Mouse (Mus musculus) lung, postnatal 36 days (tissue): ENCODE measurements around the gene Raet1e.
"Not testable (repeated sequence)": the region's sequence is repeated elsewhere in the genome, so short reads cannot be mapped to it uniquely, and the experiment has no call there.

Source experiments
- DNase-seq: peaks from one replicate; pipeline ENCODE4 v3.0.0; 2022; ENCODE audit warnings: mixed read lengths

Gene Raet1e

GRCm38 (mm10) chr10:22158310-22158999 lies at the start of gene Raet1e, which contains the start of gene H60b:
Gene Raet1e (plus strand): TSS chr10:22158569.
Gene H60b (plus strand): TSS chr10:22158586.
- DNase-seq = peak; percentile 87

GRCm38 (mm10) chr10:22140665-22141280 lies 17.6 kb upstream of the Raet1e start:
- DNase-seq = peak; percentile 91

DNA sequence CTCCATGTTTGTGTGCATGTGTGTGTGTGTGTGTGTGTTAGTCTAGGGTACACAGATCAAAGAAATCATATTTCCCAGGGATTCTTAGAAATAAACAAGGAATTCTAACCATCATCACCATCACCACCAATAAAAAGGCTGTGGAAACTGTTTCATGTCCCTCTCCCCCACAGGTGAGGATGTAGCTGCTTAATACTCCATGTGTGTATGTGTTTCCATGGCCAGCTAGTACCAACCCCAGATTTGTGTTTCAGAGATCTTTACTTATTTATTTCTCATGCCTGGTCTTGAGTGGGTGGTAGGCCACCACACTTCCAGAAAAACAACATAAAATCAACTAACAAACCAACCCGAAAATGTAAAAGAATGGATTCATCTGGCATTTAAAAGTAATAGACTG lies 16.2 kb upstream of the Raet1e start:
- not testable (repeated sequence) for DNase-seq

- DNase-seq = no peak
Observed at GRCm38 (mm10) chr10:22142926-22143325, 15.4 kb upstream of the Raet1e start.

DNA sequence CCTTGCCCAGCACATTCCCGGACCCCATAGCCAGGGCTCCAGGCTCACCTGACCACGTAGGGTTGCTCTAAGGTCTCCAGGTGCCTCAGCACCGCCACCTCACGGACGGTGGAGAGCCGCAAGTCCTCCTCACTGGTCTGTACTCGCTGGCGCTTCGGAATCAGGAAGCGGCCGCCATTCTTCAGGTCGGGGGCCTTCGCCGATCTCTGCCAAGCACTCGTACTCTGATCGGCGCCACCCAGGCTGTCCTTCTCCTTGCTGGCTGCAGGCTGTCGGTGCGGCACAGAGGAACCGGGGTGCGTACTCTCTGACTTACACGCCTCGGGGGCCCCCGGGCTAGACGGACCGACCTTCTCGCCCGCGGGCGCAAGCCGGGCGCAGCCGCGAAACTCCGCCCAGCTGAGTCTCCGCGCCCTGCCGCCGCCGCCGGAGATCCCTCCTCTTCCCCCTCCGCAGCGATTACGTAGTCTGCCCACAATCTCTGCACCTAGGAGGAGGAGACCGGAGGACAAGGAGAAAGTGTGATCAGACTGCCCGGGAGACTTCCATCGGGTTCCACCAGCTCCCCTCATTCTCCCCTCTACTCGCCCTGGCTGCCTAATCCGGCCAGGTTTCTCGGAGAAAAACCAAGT lies 9.8 kb upstream of the Raet1e start:
- peak; percentile 87 for DNase-seq

- no peak for DNase-seq
Observed at GRCm38 (mm10) chr10:22149073-22149690, 9.2 kb upstream of the Raet1e start, which contains the start of gene E030030I06Rik. Gene E030030I06Rik (minus strand): TSS chr10:22149270.

- DNase-seq = no peak
Observed at GRCm38 (mm10) chr10:22149691-22150465, 8.5 kb upstream of the Raet1e start.

- DNase-seq = no peak
Observed at GRCm38 (mm10) chr10:22150593-22150992, 7.8 kb upstream of the Raet1e start.

DNA sequence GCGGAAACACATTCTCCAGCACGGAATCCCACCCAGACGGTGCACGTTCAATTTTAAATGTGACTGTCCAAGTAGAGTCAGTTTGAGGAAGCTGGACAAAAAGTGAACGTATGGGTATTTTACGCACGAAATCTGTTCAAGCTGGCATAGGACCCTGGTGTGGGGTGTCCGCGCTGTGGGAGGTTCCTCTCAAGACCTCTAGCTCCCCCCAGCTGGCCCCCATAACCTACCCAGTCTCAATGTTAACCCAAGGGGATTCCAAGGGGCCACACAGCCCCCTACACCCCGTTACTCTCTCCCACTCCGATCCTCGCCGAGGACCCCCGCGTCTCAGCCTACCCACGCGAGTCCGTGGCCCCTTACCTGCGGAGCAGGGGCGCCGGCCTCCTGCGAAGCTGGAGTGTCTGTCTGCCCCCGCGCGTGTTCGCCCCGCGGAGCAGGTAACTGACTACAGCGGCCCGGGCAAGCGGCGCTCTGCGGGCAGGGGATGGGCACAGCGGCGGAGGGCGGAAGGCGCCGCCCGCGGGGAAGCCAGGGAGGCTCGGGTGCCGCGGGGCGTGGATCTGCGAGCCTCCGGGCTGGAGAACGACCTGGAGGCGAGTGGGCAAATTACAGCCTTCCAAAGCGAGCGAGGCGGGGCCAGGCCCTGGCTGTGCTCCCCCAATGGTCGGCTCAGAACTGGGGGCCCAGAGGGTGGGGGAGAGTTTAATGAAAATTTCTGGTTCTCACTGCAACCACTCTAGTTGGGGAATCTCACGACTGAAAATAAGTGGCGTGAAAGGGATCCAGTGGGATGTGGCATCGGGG lies 7.1 kb upstream of the Raet1e start:
- DNase-seq = not testable (repeated sequence)

DNA sequence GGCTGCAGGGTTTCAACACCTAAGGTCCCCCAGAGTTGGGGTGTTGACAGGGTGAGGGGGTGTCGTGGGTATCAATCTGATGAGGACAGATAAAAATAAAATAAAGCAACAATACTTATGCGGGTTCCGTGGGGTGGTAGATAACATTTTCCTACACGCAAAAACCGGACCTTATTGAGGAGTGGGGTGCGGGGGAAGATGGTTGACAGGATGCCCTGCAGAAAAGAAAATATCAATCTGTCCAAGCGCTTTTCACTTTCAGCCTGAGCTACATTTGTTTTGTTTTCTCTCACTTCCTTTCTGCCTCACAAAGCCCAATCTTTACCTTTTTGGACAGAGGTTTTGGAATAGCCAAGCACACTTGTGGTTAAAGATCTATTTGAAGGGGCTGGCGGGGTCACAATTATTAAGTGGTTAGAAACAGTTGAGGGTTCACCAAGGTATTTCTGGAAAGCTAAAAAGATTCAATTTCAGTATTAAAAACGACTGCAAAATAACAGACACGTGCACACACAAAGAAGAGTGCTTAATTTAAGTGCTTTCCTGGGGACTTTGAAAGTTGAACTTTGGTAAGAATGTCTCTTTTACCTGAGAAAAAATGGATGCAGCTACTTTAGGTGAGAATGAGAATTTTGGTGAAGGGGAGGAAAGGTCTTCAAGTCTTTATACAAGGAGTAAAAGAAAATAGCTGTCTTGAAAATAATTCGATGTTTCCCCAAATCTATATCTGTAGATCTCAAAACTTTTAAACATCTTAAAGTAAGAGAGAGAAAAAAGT lies 6.3 kb upstream of the Raet1e start:
- DNase-seq = not testable (repeated sequence)

DNA sequence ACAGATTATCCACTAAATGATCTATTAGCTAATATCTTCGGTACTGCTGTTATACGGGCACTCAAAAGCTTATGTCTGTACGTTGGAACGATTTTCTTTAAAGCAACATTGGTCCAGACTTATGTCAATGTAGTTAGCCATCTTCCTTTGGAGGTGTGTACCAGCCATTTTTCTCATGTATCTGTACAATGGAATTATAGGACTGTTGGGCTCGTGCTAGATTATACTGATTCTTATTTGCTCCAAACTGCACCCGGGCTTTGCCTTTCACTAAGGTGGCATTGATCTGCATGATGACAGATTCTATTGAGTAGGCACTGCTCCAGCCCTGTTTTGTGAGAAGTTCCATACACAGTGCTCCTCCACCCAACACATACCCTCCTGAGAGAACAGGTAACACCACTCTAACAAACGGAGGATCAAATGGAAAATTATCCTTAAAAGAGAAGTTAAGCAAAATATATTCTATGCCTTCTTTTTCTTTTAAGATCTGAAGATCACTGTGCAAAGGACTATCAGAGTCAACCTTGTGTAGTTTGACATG lies 5.2 kb upstream of the Raet1e start:
- DNase-seq = not testable (repeated sequence)

DNA sequence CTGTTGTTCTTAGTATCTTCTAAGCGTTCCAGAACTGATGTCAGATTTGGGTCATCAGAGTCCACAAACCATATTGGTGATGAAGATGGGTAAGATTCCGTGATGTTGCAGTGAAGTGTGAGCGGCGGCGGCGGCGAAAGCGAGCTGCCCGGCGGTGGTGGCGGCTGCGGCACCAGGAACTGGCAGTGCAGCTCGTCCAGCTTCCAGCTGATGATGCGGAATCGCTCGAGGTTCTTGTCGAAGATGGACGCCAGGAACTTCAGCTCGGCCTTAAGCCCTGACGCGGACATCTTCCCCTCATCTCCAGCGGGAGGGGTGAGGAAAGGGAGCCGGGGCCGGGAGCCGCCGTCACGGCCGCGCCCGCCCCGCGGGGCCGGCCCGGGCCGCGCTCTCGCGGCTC lies 4.2 kb upstream of the Raet1e start:
- DNase-seq = not testable (repeated sequence)

- no peak for DNase-seq
Observed at GRCm38 (mm10) chr10:22154871-22155799, 3.2 kb upstream of the Raet1e start.

DNA sequence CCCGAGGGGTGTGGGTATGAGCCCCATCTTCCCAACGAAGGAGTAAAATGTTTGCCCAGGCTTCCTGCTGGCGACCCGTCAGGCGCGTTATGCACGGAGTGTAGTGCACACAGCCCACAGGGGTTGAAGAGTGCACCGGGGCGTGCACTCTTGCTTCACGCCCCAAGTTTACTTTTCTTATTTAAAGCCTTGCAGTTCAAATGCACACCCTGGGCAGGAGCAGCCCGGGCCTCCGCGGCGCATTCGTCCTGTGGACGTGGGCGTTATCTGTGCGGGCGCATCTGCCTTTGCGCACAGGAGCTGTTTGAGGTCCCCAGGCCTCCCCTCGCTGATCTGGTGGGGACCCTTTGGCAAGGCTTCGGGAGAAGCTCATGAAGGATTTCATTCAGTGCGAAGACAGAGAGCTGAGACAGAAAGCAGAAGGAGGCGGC lies 777 bp downstream of the Raet1e start:
- DNase-seq = no peak

- no peak for DNase-seq
Observed at GRCm38 (mm10) chr10:22159581-22160140, 1.3 kb downstream of the Raet1e start.

GRCm38 (mm10) chr10:22163279-22163678 lies 4.9 kb downstream of the Raet1e start:
- DNase-seq = not testable (repeated sequence)

DNA sequence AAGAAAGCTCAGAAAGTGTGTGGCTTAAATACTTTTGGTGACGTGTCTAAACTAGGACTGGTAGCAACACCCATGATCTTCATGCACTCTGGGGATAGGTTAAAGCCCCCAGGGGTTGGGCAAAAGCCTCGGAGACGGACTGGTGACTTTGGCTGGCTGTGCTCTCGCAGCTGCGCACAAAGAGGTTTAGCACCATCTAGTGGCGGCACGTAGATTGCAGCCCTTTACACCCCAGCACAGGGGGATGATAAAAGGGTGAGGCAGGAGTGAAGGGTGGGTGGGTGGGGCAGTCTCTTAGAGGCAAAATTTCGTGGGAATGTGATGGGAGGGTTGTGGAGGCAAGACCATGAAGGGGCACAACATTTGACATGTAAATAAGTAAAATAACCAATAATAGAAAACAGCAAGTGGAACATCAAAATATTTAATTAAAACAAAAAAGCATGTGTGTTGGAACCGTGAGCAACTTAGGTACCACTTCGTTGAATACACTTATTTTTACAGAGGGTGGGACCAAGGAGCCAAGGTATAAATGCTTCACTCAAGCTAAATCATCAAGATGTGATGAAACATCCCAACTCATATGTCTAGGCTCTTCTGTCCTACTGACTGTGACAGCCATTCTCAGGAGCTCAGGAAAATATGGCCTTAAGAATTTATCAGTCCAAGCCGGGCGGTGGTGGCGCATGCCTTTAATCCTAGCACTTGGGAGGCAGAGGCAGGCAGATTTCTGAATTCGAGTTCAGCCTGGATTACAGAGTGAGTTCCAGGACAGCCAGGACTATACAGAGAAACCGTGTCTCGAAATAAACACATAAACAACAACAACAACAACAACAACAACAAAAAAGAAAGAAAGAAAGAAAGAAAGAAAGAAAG lies 5.6 kb downstream of the Raet1e start:
- peak; percentile 85 for DNase-seq
